Mouse (Mus musculus): Measurements from ENCODE around the gene Parp2.
A peak's percentile ranks its signal among the peaks of the same experiment; 100 is the strongest.
"Not testable (repeated sequence)": the region's sequence is repeated elsewhere in the genome, so short reads cannot be mapped to it uniquely, and the experiment has no call there.

Parp2 gene

GRCm38 (mm10) chr14:50826579-50826978, 18.9 kb downstream of the Parp2 start:
- no peak for DNase-seq (ENCODE audit: low read depth, low spot score)

GRCm38 (mm10) chr14:50829878-50830277, 22.2 kb downstream of the Parp2 start:
- DNase-seq (ENCODE audit: low read depth, low spot score), result no peak

GRCm38 (mm10) chr14:50833964-50834363, 26.3 kb downstream of the Parp2 start:
- DNase-seq (ENCODE audit: low read depth, low spot score), result no peak

DNA sequence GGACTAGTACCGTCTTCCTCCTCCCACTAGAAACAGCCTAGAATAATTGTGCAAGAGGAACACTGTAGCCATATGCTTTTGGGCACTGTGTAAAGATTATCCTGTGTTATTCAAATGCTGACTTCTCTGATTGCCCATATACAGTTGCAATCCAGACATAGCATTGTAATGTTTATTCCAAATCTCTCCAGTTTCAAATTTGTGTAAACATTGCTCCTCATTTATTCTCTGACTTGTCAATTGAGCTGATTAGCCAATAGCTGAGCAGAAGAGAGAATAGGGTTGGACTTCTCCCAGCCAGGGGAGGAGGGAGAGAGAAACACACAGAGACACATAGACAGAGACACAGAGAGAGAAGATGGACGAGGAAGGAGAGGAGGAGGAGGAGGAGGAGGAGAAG, 26.8 kb downstream of the Parp2 start:
- DNase-seq (ENCODE audit: low read depth, low spot score), result no peak

DNA sequence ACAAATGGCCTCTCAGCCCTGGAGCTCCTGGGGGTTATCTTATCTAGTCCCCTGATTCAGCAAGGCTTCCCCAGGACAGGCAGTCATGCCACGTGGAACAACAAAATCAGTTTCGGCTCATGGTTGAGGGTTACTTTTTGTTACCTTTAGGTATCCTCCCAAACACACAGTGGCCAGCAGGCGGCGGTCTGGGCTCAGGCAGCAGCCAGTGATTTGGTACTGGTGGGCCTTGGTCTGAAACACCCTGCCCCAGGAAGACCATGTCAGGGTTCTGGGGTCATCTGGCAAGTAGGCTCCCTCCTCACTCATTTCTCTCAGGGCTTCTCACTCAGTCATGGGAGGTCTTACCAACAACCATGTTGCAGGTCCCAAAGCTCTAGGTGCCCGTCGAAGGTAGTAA, 29.6 kb downstream of the Parp2 start:
- no peak for DNase-seq (ENCODE audit: low read depth, low spot score)

DNA sequence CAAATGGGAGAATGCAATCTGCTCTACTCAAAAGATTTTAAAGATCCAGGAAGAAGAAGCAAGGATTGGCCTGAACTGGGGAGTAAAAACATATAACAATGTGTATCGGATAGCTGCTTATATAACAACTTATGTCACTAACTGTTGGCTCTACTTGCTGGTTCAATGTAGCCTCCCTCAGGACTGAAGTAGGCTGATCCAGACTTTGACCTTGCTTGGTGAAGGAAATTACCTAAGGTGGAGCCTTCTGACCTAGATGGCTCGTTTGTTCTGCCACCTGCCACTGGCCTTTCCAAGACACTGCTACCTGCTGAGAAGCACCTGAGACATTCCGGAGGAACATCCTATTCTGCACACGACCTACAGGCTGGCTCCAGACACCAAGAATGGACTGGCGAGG, 48.1 kb downstream of the Parp2 start:
- no peak for DNase-seq (ENCODE audit: low read depth, low spot score)

DNA sequence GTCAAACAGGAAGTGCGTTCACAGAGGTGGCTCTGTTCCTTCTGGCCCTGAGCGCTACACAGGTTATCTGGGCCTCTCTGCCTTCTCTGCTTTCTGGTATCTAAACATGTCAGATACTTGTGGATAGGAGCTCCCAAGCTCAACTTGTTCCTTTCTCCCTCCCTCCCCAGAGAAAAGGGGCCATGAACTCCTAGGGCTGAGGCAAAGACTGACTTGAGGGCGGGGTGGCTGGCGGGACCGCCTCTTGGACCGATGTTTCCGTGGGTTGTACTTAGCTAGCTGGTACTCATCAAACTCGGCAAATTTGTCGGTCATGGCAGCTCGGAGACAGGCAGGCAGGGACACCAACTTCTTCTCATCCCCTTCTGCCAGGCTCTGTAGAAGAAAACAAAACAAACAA, 55.0 kb downstream of the Parp2 start:
- DNase-seq (ENCODE audit: low read depth, low spot score), result no peak

- DNase-seq (ENCODE audit: low read depth, low spot score), result not testable (repeated sequence)
Observed at GRCm38 (mm10) chr14:50865005-50865404, 57.4 kb downstream of the Parp2 start.

DNA sequence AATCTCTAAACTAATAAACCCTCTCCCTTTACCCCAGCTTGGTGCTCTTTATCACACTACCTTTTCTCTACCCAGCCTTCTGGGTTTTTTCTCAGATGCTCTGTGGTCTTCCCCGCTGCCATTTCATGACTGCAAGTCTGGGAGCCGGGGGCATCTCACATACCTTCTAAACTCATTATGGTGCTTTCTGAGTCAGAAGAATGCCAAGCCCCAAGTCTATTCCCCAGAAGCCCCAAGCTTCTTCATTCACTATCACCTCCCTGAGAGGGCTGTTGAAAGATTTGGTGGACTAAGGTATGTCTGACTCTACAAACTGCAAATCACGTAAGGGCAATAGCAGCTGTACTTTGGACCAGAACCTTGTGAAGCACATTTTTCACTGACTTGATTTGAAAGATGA, 59.3 kb downstream of the Parp2 start:
- no peak for DNase-seq (ENCODE audit: low read depth, low spot score)

GRCm38 (mm10) chr14:50868211-50868610, 60.6 kb downstream of the Parp2 start:
- DNase-seq (ENCODE audit: low read depth, low spot score), result no peak

DNA sequence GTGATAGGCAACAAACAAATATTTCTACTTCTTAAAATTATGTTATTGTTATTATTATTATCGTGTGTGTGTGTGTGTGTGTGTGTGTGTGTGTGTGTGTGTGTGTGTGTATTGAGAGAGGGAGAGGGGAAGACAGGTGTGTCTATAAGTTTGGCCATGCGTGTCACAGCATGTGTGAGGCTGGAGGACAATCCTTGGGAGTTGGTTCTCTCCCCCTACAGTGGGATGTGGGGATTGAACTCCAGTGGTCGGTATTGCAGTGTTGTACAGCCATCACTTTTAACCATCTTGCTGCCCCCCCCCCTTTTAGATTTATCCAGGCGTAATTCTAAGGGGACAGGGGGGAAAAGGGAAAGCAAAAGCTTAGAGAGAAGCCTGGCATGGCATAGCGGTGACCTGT, 61.0 kb downstream of the Parp2 start:
- no peak for DNase-seq (ENCODE audit: low read depth, low spot score)

DNA sequence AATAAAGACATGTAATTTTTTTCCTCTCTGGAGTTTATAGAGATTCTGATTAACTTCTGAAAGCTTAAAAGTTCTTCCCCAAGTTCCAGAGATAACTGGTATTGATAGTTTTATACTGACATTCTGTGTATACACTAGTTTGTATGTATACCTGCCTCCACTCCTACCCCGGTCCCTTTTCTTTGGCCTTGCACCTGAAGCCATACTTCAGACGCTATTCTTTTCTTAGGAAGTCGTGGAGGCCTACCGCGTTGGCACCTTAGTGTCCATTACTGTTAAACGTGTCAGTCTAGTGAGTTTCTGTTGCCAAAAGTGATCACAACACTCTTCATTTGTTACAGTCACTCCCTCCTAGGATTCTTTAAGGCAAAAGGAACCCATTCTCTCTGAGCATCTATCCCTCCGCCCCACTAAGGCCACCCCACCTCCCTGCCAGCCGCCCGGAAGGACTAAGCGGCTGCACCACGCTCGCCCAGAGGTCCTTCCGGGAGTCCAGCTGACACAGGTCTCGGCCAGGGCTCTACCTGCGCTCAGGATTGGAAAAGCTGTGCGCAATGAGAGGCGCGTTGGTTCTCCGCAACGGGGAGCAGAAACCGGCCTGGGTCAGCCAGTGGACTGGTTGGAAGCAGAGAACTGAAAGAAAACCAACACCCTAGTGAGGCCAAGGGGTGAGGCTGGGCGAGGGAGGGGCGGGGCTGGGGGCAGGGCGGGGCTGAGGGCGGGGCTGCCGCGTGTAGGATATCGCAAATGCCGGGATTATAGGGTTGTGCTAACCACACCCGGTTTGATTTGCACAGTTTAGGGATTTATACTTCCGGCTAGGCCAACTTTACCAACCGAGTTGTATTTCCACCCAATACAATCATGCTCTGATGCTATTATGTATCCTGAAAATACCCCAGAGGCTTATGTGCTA, 62.5 kb downstream of the Parp2 start, which contains the start of gene Tep1:
TSS of gene Tep1 (minus strand) at position 672 of the 916 bp plus-strand sequence.
- peak; percentile 70 for DNase-seq (ENCODE audit: low read depth, low spot score)

GRCm38 (mm10) chr14:50870805-50871143, 63.1 kb downstream of the Parp2 start:
- no peak for DNase-seq (ENCODE audit: low read depth, low spot score)

All from WW6 (cell line).